ENCODE assay signal across 8 mouse cellular contexts in genomic region chr13:110444894-110445293, GRCm38 (mm10). TPM values are rescaled to one million over a fixed set of nuclear protein-coding genes. Genes with fewer than 3 reads are reported as not detected.
A peak's percentile ranks its signal among the peaks of the same experiment; 100 is the strongest.
DNase-seq lines count a peak whose midpoint lies in the region; ATAC-seq lines count a peak whose summit lies in the region.
"Had no signal": no experiment of that assay in that cellular context is flagged by ENCODE, and none has a peak within 500 bp of the region (broad histone marks: within the 10 kb centered on the region; RNA-seq: fewer than 3 reads in every experiment).

No protein-coding gene starts in this region.

- ATAC-seq in midbrain, embryonic 16.5 days = no peak
- ATAC-seq in heart, embryonic 16.5 days (replicated peaks; ENCODE audit: extremely low read depth, insufficient read depth, low FRiP score) = peak; percentile 63

- peak overlapping the region; percentile 49; the same call in 1 of the 2 replicates for H3K27ac ChIP-seq in midbrain, embryonic 10.5 days (replicated peaks)
- H3K27ac ChIP-seq in midbrain, embryonic 16.5 days (ENCODE audit: low read length) = no peak overlapping the region
- H3K27ac ChIP-seq in heart, embryonic 16.5 days (ENCODE audit: low read length) = peak overlapping the region; percentile 66
- peak overlapping the region; percentile 48; the same call in 1 of the 2 replicates for H3K27ac ChIP-seq in limb, embryonic 10.5 days
- H3K27ac ChIP-seq: liver, embryonic 14.5 days had no signal

- no peaks in the 10 kb centered on the region for H3K36me3 ChIP-seq in midbrain, embryonic 10.5 days
- H3K36me3 ChIP-seq in midbrain, embryonic 16.5 days (ENCODE audit: control insufficient read depth, insufficient read depth, low read length) = no peaks in the 10 kb centered on the region
- H3K36me3 ChIP-seq in heart, embryonic 16.5 days (ENCODE audit: control insufficient read depth, insufficient read depth) = no peaks in the 10 kb centered on the region
- H3K36me3 ChIP-seq in limb, embryonic 10.5 days = no peaks in the 10 kb centered on the region

- H3K27me3 ChIP-seq in midbrain, embryonic 10.5 days (ENCODE audit: low read depth, poor library complexity, severe bottlenecking) = peaks cover 4% of the 10 kb centered on the region; the same call in 1 of the 2 replicates
- no peaks in the 10 kb centered on the region for H3K27me3 ChIP-seq in midbrain, embryonic 16.5 days (ENCODE audit: control insufficient read depth, insufficient read depth, low read depth, low read length)
- no peaks in the 10 kb centered on the region for H3K27me3 ChIP-seq in heart, embryonic 16.5 days (ENCODE audit: control insufficient read depth, insufficient read depth, low read length)
- H3K27me3 ChIP-seq in limb, embryonic 10.5 days (ENCODE audit: low read depth, poor library complexity, severe bottlenecking) = no peaks in the 10 kb centered on the region

- no peak overlapping the region for H3K4me3 ChIP-seq in midbrain, embryonic 10.5 days
- no peak overlapping the region for H3K4me3 ChIP-seq in midbrain, embryonic 16.5 days (ENCODE audit: low read depth, low read length)
- H3K4me3 ChIP-seq in heart, embryonic 16.5 days (ENCODE audit: low read length) = no peak overlapping the region
- no peak overlapping the region for H3K4me3 ChIP-seq in limb, embryonic 10.5 days

- WGBS in midbrain, embryonic 10.5 days = 57% methylated on average over 3 of the region's 3 CpGs
- 36% methylated on average over 3 of the region's 3 CpGs for WGBS in midbrain, embryonic 16.5 days
- WGBS in heart, embryonic 16.5 days = 34% methylated on average over 3 of the region's 3 CpGs
- whole genome bisulfite sequencing in limb, embryonic 10.5 days = 59% methylated on average over 3 of the region's 3 CpGs

- H3K4me1 ChIP-seq in midbrain, embryonic 10.5 days = peaks cover 14% of the 10 kb centered on the region
- H3K4me1 ChIP-seq in midbrain, embryonic 16.5 days (ENCODE audit: control insufficient read depth, insufficient read depth, low read length) = no peaks in the 10 kb centered on the region
- H3K4me1 ChIP-seq in heart, embryonic 16.5 days (ENCODE audit: control insufficient read depth, insufficient read depth, low read length) = peaks cover 20% of the 10 kb centered on the region
- H3K4me1 ChIP-seq in limb, embryonic 10.5 days = peaks cover 14% of the 10 kb centered on the region

- no peak overlapping the region for H3K9ac ChIP-seq in midbrain, embryonic 16.5 days (ENCODE audit: low read depth, low read length)
- H3K9ac ChIP-seq in heart, embryonic 16.5 days (ENCODE audit: low read length) = no peak overlapping the region
- H3K9ac ChIP-seq: liver, embryonic 14.5 days had no signal

- no peak overlapping the region for H3K4me2 ChIP-seq in midbrain, embryonic 16.5 days (ENCODE audit: low read length)
- peak overlapping the region; percentile 16; the same call in 1 of the 2 replicates for H3K4me2 ChIP-seq in heart, embryonic 16.5 days (ENCODE audit: low read depth, low read length)

- peak; percentile 14 for DNase-seq in midbrain, embryonic 10.5 days (ENCODE audit: low spot score)
- no peak for DNase-seq in limb, embryonic 10.5 days (ENCODE audit: low spot score)
- no peak for DNase-seq in urinary bladder, postnatal 4 days (ENCODE audit: low spot score in 2 of 2)
- no peak for DNase-seq in gastrocnemius, postnatal 36 days
- no peak for DNase-seq in urinary bladder, postnatal 10 days (ENCODE audit: low spot score)

- H3K9me3 ChIP-seq in midbrain, embryonic 10.5 days (replicated peaks) = no peaks in the 10 kb centered on the region
- no peaks in the 10 kb centered on the region for H3K9me3 ChIP-seq in midbrain, embryonic 16.5 days (replicated peaks; ENCODE audit: control insufficient read depth, low read length, poor library complexity, severe bottlenecking)
- no peaks in the 10 kb centered on the region for H3K9me3 ChIP-seq in heart, embryonic 16.5 days (replicated peaks; ENCODE audit: control insufficient read depth, low read length)
- no peaks in the 10 kb centered on the region for H3K9me3 ChIP-seq in limb, embryonic 10.5 days (replicated peaks)

- intact Hi-C loops in gastrocnemius, postnatal 36 days (cut with DNase I) = no loop called here

RNA-seq across cellular contexts. Expression of gene Plk2, which starts 50.0 kb away (rescaled TPM):
- polyA plus RNA-seq in midbrain, embryonic 10.5 days (2016; fragmentation: Nextera tagmentation; extraction: Ambion mirVana) = 40.5 and 51.0 TPM in 2 replicates
- 177 and 180 TPM in 2 replicates for polyA plus RNA-seq in midbrain, embryonic 16.5 days (2015; fragmentation: Nextera tagmentation; extraction: Ambion mirVana)
- 88.5 and 99.1 TPM in 2 replicates for polyA plus RNA-seq in heart, embryonic 16.5 days (2015; fragmentation: Nextera tagmentation; extraction: Ambion mirVana)
- polyA plus RNA-seq in limb, embryonic 10.5 days (2016; fragmentation: Nextera tagmentation; extraction: Ambion mirVana) = 73.9 and 85.7 TPM in 2 replicates
- total RNA-seq in gastrocnemius, postnatal 36 days (2021) = 10 to 100 TPM in 1 of 2 experiments, 1 to 10 TPM in 1; 5.6 to 10.0 TPM
